Mouse (Mus musculus): ENCODE data around the gene Hmcn2.

GRCm38 (mm10) chr2:31422576-31422975 is 108.4 kb downstream of the Hmcn2 start:
- no peak for TF ChIP-seq CTCF (IDR thresholded peaks at IDR 0.05; ENCODE audit: extremely low read depth, insufficient read depth, low read length)
- no peak for TF ChIP-seq POLR2A (IDR thresholded peaks at IDR 0.05; ENCODE audit: extremely low read depth, insufficient read depth, low read length)
